Mouse (Mus musculus) hindbrain, embryonic 11.5 days (tissue): ENCODE data around the gene Zfp750. TPM values are rescaled to one million over a fixed set of nuclear protein-coding genes. Genes with fewer than 3 reads are reported as not detected.

Experiments
- ATAC-seq: fragments of 200-750 bp; cut with Nextera tagmentation; 2 replicates; pipeline ENCODE4 v1.8.0; 2017; ENCODE audit warnings: mild to moderate bottlenecking, moderate TSS enrichment, moderate library complexity; ENCODE audit not compliant: low FRiP score
- DNase-seq: peaks from one replicate; pipeline ENCODE4 v3.0.0-alpha.2; 2015; ENCODE audit warnings: low spot score
- H3K27ac ChIP-seq: fragments of 300-500 bp; sonication (generic); 2 replicates; pipeline ENCODE4 v1.5.1; 2014; ENCODE audit warnings: mild to moderate bottlenecking, low read depth, low read length
- H3K27me3 ChIP-seq: fragments of 300-500 bp; sonication (generic); 2 replicates; pipeline ENCODE4 v1.6.1; 2014; ENCODE audit warnings: mild to moderate bottlenecking, low read length, moderate library complexity, mixed read lengths; ENCODE audit not compliant: control insufficient read depth, insufficient read depth
- H3K36me3 ChIP-seq: fragments of 300-500 bp; sonication (generic); 2 replicates; pipeline ENCODE4 v1.6.1; 2014; ENCODE audit warnings: mild to moderate bottlenecking, low read length, moderate library complexity, mixed read lengths; ENCODE audit not compliant: control insufficient read depth, insufficient read depth
- H3K4me1 ChIP-seq: fragments of 300-500 bp; sonication (generic); replicated peaks from 2 replicates; pipeline ENCODE4 v1.6.1; 2014; ENCODE audit warnings: low read length, mixed read lengths; ENCODE audit not compliant: control insufficient read depth, insufficient read depth
- H3K4me2 ChIP-seq: fragments of 300-500 bp; sonication (generic); replicated peaks from 2 replicates; pipeline ENCODE4 v1.6.1; 2014; ENCODE audit warnings: mild to moderate bottlenecking, low read depth, low read length
- H3K4me3 ChIP-seq: fragments of 300-500 bp; sonication (generic); 2 replicates; pipeline ENCODE4 v1.5.1; 2014; ENCODE audit warnings: low read depth, low read length
- H3K9ac ChIP-seq: fragments of 300-500 bp; sonication (generic); 2 replicates; pipeline ENCODE4 v1.6.1; 2014; ENCODE audit warnings: low read depth, low read length
- H3K9me3 ChIP-seq: fragments of 300-500 bp; sonication (generic); 2 replicates; pipeline ENCODE4 v1.6.1; 2016; ENCODE audit warnings: low read length; ENCODE audit not compliant: control insufficient read depth
- WGBS: fragments of 180-500 bp; shearing (Covaris S2); extraction: QIAGEN DNeasy Blood & Tissue Kit; methylation state at CpG from one replicate; pipeline ENCODE4 v1.1.7; 2014; 5-methylcytosine and 5-hydroxymethylcytosine counted together
- polyA plus RNA-seq: library from polyadenylated mRNA; unstranded; fragments of >200 nt; fragmentation: Nextera tagmentation; extraction: Ambion mirVana; gene quantifications from 2 replicates; pipeline ENCODE4 v1.2.1, GENCODE M21; 2014

The Zfp750 gene
- polyA plus RNA-seq, 1 experiment from 2014 or later, result 0.79 TPM

GRCm38 (mm10) chr11:121501525-121501924, 17.6 kb downstream of the Zfp750 start:
- H3K36me3 ChIP-seq, result 0 out of 2 replicates have a peak, but pooled peaks cover 2% of the 10 kb centered on the region
- H3K9ac ChIP-seq, result no peak overlapping the region
- ATAC-seq (no peak), DNase-seq (no peak)
- H3K4me1 ChIP-seq, result no peaks in the 10 kb centered on the region
- H3K9me3 ChIP-seq, result no peaks in the 10 kb centered on the region
- H3K4me2 ChIP-seq, result no peak overlapping the region
- no peaks in the 10 kb centered on the region for H3K27me3 ChIP-seq
- H3K4me3 ChIP-seq, result no peak overlapping the region
- WGBS, result 92% methylated on average over 4 of the region's 4 CpGs
- no peak overlapping the region for H3K27ac ChIP-seq

- Histone ChIP-seq H3K4me2 (no peak overlapping the region), H3K4me3 (no peak overlapping the region), H3K36me3 (0 out of 2 replicates have a peak, but pooled peaks cover 2% of the 10 kb centered on the region), H3K27me3 (no peaks in the 10 kb centered on the region), H3K9ac (no peak overlapping the region), H3K9me3 (no peaks in the 10 kb centered on the region), H3K4me1 (no peaks in the 10 kb centered on the region), H3K27ac (no peak overlapping the region)
- ATAC-seq (no peak), DNase-seq (no peak)
Measured at GRCm38 (mm10) chr11:121500595-121500994, 18.5 kb downstream of the Zfp750 start.

GRCm38 (mm10) chr11:121490651-121491050, 28.5 kb downstream of the Zfp750 start:
- no peak for DNase-seq
- Histone ChIP-seq H3K27me3 (no peaks in the 10 kb centered on the region), H3K9ac (no peak overlapping the region), H3K27ac (no peak overlapping the region), H3K4me1 (no peaks in the 10 kb centered on the region), H3K9me3 (no peaks in the 10 kb centered on the region), H3K4me3 (no peak overlapping the region), H3K36me3 (no peaks in the 10 kb centered on the region), H3K4me2 (no peak overlapping the region)
- no peak for ATAC-seq

- WGBS, result 88% methylated on average over 9 of the region's 9 CpGs
- H3K27ac ChIP-seq, result no peak overlapping the region
- no peak overlapping the region for H3K9ac ChIP-seq
- H3K27me3 ChIP-seq, result no peaks in the 10 kb centered on the region
- no peak for DNase-seq
- no peak for ATAC-seq
- H3K4me3 ChIP-seq, result no peak overlapping the region
- H3K36me3 ChIP-seq, result no peaks in the 10 kb centered on the region
- H3K9me3 ChIP-seq, result no peaks in the 10 kb centered on the region
- H3K4me2 ChIP-seq, result no peak overlapping the region
- H3K4me1 ChIP-seq, result no peaks in the 10 kb centered on the region
Measured at GRCm38 (mm10) chr11:121485882-121486281, 33.3 kb downstream of the Zfp750 start.

- no peak overlapping the region for H3K27ac ChIP-seq
- H3K36me3 ChIP-seq, result no peaks in the 10 kb centered on the region
- no peak overlapping the region for H3K9ac ChIP-seq
- 88% methylated on average over 2 of the region's 2 CpGs for WGBS
- H3K27me3 ChIP-seq, result no peaks in the 10 kb centered on the region
- no peak overlapping the region for H3K4me2 ChIP-seq
- ATAC-seq (no peak), DNase-seq (no peak)
- H3K4me3 ChIP-seq, result no peak overlapping the region
- H3K9me3 ChIP-seq, result no peaks in the 10 kb centered on the region
- H3K4me1 ChIP-seq, result no peaks in the 10 kb centered on the region
Measured at GRCm38 (mm10) chr11:121481129-121481528, 38.0 kb downstream of the Zfp750 start.

- no peak for ATAC-seq
- no peaks in the 10 kb centered on the region for H3K36me3 ChIP-seq
- 91% methylated on average over 15 of the region's 15 CpGs for WGBS
Measured at GRCm38 (mm10) chr11:121479476-121480203, 39.5 kb downstream of the Zfp750 start.

GRCm38 (mm10) chr11:121475699-121476415, 43.3 kb downstream of the Zfp750 start:
- no peak overlapping the region for H3K4me3 ChIP-seq
- H3K4me2 ChIP-seq, result no peak overlapping the region
- H3K27me3 ChIP-seq, result no peaks in the 10 kb centered on the region
- DNase-seq (peak; percentile 82), ATAC-seq (no peak)
- H3K27ac ChIP-seq, result no peak overlapping the region
- no peaks in the 10 kb centered on the region for H3K9me3 ChIP-seq
- no peaks in the 10 kb centered on the region for H3K36me3 ChIP-seq
- WGBS, result 42% methylated on average over 9 of the region's 9 CpGs
- H3K4me1 ChIP-seq, result no peaks in the 10 kb centered on the region
- no peak overlapping the region for H3K9ac ChIP-seq

More at GRCm38 (mm10) chr11:121479476-121480203, 39.5 kb downstream of the Zfp750 start:
- no peak overlapping the region for H3K4me3 ChIP-seq
- DNase-seq, result no peak
- no peaks in the 10 kb centered on the region for H3K9me3 ChIP-seq
- no peaks in the 10 kb centered on the region for H3K4me1 ChIP-seq
- H3K27me3 ChIP-seq, result no peaks in the 10 kb centered on the region
- H3K4me2 ChIP-seq, result no peak overlapping the region
- H3K9ac ChIP-seq, result no peak overlapping the region
- H3K27ac ChIP-seq, result no peak overlapping the region

GRCm38 (mm10) chr11:121474831-121475230, 44.3 kb downstream of the Zfp750 start:
- no peak overlapping the region for H3K27ac ChIP-seq
- H3K4me2 ChIP-seq, result no peak overlapping the region
- DNase-seq (no peak), ATAC-seq (no peak)
- H3K9me3 ChIP-seq, result no peaks in the 10 kb centered on the region
- no peaks in the 10 kb centered on the region for H3K36me3 ChIP-seq
- no peak overlapping the region for H3K9ac ChIP-seq
- H3K4me1 ChIP-seq, result no peaks in the 10 kb centered on the region
- H3K27me3 ChIP-seq, result no peaks in the 10 kb centered on the region
- 93% methylated on average over 3 of the region's 3 CpGs for WGBS
- H3K4me3 ChIP-seq, result no peak overlapping the region

GRCm38 (mm10) chr11:121467408-121467807, 51.7 kb downstream of the Zfp750 start:
- DNase-seq (no peak), ATAC-seq (no peak)
- no peaks in the 10 kb centered on the region for H3K9me3 ChIP-seq
- no peaks in the 10 kb centered on the region for H3K4me1 ChIP-seq
- H3K4me3 ChIP-seq, result no peak overlapping the region
- H3K9ac ChIP-seq, result no peak overlapping the region
- 92% methylated on average over 6 of the region's 6 CpGs for WGBS
- no peak overlapping the region for H3K4me2 ChIP-seq
- no peaks in the 10 kb centered on the region for H3K27me3 ChIP-seq
- no peak overlapping the region for H3K27ac ChIP-seq
- H3K36me3 ChIP-seq, result peaks cover 7% of the 10 kb centered on the region; the same call in 1 of the 2 replicates
